Mouse (Mus musculus): Measurements from ENCODE around the gene Ghitm. TPM values are rescaled to one million over a fixed set of nuclear protein-coding genes. Genes with fewer than 3 reads are reported as not detected.

Gene Ghitm
- 213 and 220 TPM in 2 replicates for polyA plus RNA-seq (2014; fragmentation: Nextera tagmentation; extraction: Ambion mirVana)

DNA sequence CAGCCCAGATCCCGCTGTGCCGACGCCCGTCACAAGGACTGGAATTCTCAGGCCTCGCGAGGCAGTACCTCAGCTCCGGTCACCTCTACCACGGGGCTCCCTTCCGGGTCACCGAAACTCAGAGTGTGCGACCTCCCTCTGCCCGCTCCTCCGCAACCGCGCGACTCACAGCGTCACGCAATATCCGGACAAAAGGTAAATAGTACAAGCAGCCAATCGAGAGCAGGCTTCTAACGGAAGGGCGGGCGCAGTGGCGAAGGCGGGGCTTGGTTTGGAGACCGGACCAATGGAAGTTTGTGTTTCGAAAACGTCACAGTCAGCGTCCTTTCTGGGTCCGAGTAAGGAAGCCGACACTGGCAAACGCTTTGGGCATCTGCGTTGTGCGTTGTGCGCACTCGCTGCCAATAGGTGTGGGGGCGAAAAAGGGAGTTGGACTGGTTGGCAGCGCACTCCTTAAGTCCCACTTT is at the start of gene Ghitm:
Ghitm (minus strand) TSS at position 146 of the 467 bp plus-strand sequence.
- Histone ChIP-seq H3K9me3 (ENCODE audit: control insufficient read depth, low read length) (no peaks in the 10 kb centered on the region), H3K27ac (ENCODE audit: low read depth, low read length) (peak within 1 kb of the TSS; percentile 51; the same call in 1 of the 2 replicates), H3K4me3 (ENCODE audit: low read depth, low read length) (peak within 1 kb of the TSS; percentile 87), H3K4me1 (ENCODE audit: control insufficient read depth, insufficient read depth, low read length) (peaks cover 2% of the 10 kb centered on the region; the same call in 1 of the 2 replicates), H3K27me3 (ENCODE audit: control insufficient read depth, insufficient read depth, low read length) (no peaks in the 10 kb centered on the region), H3K36me3 (ENCODE audit: control insufficient read depth, insufficient read depth, low read length) (no peaks in the 10 kb centered on the region), H3K4me2 (peak within 1 kb of the TSS; percentile 65), H3K9ac (ENCODE audit: low read length) (peak within 1 kb of the TSS; percentile 89)
- ATAC-seq (ENCODE audit: low FRiP score) (peak; percentile 99), DNase-seq (ENCODE audit: low spot score, missing footprints) (peak; percentile 99)
- WGBS: under 1% methylated on average over 38 of the region's 38 CpGs

DNA sequence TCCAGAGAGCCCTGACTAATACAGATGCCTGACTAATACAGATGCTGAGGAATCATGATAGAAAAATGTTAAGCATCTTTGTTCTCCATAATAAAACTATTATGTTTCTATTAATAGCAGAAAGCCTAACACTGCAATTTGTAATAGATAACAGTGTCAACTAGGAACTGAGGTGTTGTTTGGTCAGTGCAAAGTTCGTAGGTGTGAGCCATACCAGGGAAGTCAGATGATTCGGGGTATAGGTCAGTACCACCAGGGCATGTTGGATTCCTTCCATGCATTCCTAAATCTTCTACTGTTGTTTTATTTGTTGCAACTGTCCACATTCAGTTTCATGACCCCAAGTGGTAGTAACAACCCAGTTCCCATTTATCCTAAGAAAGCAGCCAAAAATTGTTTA is 49.8 kb upstream of the Ghitm start:
- DNase-seq (ENCODE audit: low spot score, missing footprints) (no peak), ATAC-seq (ENCODE audit: low FRiP score) (no peak)
- Histone ChIP-seq H3K4me1 (ENCODE audit: control insufficient read depth, insufficient read depth, low read length) (no peaks in the 10 kb centered on the region), H3K27me3 (ENCODE audit: control insufficient read depth, insufficient read depth, low read length) (no peaks in the 10 kb centered on the region), H3K4me3 (ENCODE audit: low read depth, low read length) (no peak overlapping the region), H3K27ac (ENCODE audit: low read depth, low read length) (no peak overlapping the region), H3K9me3 (ENCODE audit: control insufficient read depth, low read length) (no peaks in the 10 kb centered on the region), H3K9ac (ENCODE audit: low read length) (no peak overlapping the region), H3K36me3 (ENCODE audit: control insufficient read depth, insufficient read depth, low read length) (no peaks in the 10 kb centered on the region), H3K4me2 (no peak overlapping the region)
- WGBS: 83% methylated on average over 2 of the region's 2 CpGs

DNA sequence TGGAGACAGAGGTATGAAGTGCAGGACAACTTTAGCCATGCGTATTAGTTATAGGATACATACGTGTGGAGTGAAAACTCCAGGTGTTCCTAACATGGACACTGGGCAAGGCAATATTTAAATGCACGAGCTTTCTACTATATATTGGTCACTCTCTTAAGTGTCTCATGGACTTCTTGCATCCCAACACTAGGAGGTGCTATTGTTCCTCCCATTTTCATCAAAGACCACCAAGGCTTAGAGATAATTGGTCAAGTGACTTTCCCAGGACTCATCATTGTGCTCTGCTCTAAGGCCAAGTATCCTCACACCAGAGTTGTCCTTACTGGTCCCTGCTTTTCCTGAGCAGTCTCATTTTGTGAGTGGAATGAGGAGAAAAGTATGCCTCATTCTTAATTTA is 39.4 kb upstream of the Ghitm start:
- no peak overlapping the region for H3K27ac ChIP-seq (ENCODE audit: low read depth, low read length)
- H3K9ac ChIP-seq (ENCODE audit: low read length): no peak overlapping the region
- ATAC-seq (ENCODE audit: low FRiP score) (no peak), DNase-seq (ENCODE audit: low spot score, missing footprints) (no peak)
- no peak overlapping the region for H3K4me3 ChIP-seq (ENCODE audit: low read depth, low read length)
- no peak overlapping the region for H3K4me2 ChIP-seq
- no peaks in the 10 kb centered on the region for H3K36me3 ChIP-seq (ENCODE audit: control insufficient read depth, insufficient read depth, low read length)
- WGBS: 76% methylated on average over 3 of the region's 3 CpGs
- no peaks in the 10 kb centered on the region for H3K4me1 ChIP-seq (ENCODE audit: control insufficient read depth, insufficient read depth, low read length)
- no peaks in the 10 kb centered on the region for H3K27me3 ChIP-seq (ENCODE audit: control insufficient read depth, insufficient read depth, low read length)
- H3K9me3 ChIP-seq (ENCODE audit: control insufficient read depth, low read length): no peaks in the 10 kb centered on the region

DNA sequence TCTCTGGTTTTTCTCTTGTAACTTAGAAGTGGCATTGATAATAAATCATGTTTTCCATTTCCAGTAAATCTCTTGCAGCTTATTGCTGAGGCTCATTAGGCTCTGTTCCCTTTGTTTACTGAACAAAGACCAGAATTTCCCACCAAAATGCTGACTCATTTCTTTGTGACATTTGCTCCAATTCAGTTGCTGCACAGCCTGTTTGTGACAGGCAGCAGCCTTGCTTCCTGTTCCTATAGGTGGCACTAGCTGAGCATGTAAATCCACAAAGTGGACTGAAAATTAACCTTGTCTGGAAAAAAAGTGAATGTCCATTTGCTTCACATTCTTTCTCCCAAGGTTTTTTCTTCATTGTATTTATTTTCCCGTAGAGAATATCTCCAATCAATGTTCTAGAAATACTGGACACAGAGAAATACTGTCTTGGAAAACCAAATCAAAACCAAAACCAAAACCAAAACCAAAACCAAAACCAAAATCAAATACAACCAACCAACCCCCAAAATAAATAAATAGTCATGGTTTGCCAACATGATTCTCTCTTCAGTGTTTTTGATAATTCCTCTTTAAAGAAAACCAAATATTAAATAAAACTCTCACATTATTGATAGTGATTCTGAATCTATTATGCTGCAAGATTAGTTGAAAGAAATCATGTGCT is 30.3 kb upstream of the Ghitm start:
- no peak overlapping the region for H3K27ac ChIP-seq (ENCODE audit: low read depth, low read length)
- H3K36me3 ChIP-seq (ENCODE audit: control insufficient read depth, insufficient read depth, low read length): no peaks in the 10 kb centered on the region
- no peaks in the 10 kb centered on the region for H3K27me3 ChIP-seq (ENCODE audit: control insufficient read depth, insufficient read depth, low read length)
- no peak overlapping the region for H3K4me2 ChIP-seq
- DNase-seq (ENCODE audit: low spot score, missing footprints): no peak
- 76% methylated on average over 1 of the region's 1 CpGs for WGBS
- no peak for ATAC-seq (ENCODE audit: low FRiP score)
- no peaks in the 10 kb centered on the region for H3K4me1 ChIP-seq (ENCODE audit: control insufficient read depth, insufficient read depth, low read length)
- H3K9me3 ChIP-seq (ENCODE audit: control insufficient read depth, low read length): no peaks in the 10 kb centered on the region
- no peak overlapping the region for H3K4me3 ChIP-seq (ENCODE audit: low read depth, low read length)
- H3K9ac ChIP-seq (ENCODE audit: low read length): no peak overlapping the region

DNA sequence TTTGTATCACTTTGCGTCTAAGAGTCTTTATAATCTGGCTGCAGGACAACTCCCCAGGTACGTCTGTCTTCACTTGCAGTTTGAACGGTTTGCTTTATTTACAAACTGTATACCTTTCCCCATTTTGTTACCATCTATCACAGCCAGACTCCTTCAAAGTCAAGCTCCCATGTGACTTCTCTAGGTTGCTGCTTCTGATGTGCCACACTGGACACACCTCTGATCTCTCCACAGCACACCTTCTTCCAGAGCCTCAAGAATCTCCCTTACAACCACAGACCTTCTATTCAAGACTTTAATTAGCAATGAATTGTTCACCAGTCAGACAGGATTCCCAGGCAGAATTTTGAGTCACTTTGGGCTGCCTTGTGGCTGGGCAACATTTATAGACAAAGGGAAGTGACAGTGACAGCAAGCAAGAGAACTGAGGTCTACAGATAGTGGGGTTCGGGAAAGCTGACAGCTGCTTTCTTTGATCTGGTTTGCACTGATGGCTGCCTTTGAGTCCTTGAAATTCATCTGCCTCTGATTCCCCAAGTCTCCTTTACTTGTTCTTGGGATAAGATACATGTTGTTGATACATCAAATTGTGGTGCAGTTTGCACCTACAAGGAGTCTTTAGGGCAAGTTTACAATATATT is 29.4 kb upstream of the Ghitm start:
- Histone ChIP-seq H3K9me3 (ENCODE audit: control insufficient read depth, low read length) (no peaks in the 10 kb centered on the region), H3K4me3 (ENCODE audit: low read depth, low read length) (no peak overlapping the region), H3K9ac (ENCODE audit: low read length) (no peak overlapping the region), H3K27ac (ENCODE audit: low read depth, low read length) (no peak overlapping the region), H3K27me3 (ENCODE audit: control insufficient read depth, insufficient read depth, low read length) (no peaks in the 10 kb centered on the region), H3K4me2 (no peak overlapping the region), H3K36me3 (ENCODE audit: control insufficient read depth, insufficient read depth, low read length) (no peaks in the 10 kb centered on the region), H3K4me1 (ENCODE audit: control insufficient read depth, insufficient read depth, low read length) (no peaks in the 10 kb centered on the region)
- DNase-seq (ENCODE audit: low spot score, missing footprints) (no peak), ATAC-seq (ENCODE audit: low FRiP score) (no peak)
- 83% methylated on average over 4 of the region's 4 CpGs for WGBS

DNA sequence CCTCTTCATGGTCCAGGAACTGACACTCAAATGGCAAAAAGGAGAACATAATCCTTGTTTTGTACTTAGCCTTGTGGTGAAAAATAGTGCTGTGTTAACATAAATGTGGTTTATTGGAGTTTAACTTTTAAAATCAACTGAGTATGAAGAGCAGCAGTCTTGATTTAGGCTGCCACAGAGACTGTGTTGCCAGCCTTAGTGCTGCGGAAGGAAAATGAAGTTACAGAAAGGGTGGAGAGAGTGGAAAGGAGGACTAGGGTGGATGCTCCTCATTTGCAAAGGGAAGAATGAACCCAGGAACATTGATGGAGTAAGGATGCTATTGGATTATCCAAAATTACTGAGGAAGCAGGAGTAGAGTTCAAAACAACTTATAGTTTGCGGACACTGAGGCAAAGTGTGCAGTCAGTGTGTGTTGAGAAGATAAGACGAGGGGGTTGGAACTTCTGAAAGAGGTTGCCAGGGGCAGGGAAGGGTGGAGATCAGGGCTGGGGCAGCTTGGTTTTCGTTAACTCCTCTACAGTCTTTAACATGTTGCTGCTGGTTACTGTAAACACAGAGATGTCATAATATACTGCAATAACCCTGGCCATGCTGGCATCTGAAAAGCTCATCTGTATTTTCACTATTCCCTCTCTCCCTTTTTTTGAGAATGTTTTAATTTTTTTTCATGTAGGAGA is 28.3 kb upstream of the Ghitm start:
- DNase-seq (ENCODE audit: low spot score, missing footprints): no peak
- no peak for ATAC-seq (ENCODE audit: low FRiP score)
- H3K27me3 ChIP-seq (ENCODE audit: control insufficient read depth, insufficient read depth, low read length): no peaks in the 10 kb centered on the region
- no peaks in the 10 kb centered on the region for H3K4me1 ChIP-seq (ENCODE audit: control insufficient read depth, insufficient read depth, low read length)
- 74% methylated on average over 4 of the region's 4 CpGs for WGBS
- H3K9ac ChIP-seq (ENCODE audit: low read length): no peak overlapping the region
- H3K9me3 ChIP-seq (ENCODE audit: control insufficient read depth, low read length): no peaks in the 10 kb centered on the region
- no peak overlapping the region for H3K4me3 ChIP-seq (ENCODE audit: low read depth, low read length)
- no peak overlapping the region for H3K27ac ChIP-seq (ENCODE audit: low read depth, low read length)
- no peak overlapping the region for H3K4me2 ChIP-seq
- H3K36me3 ChIP-seq (ENCODE audit: control insufficient read depth, insufficient read depth, low read length): no peaks in the 10 kb centered on the region

DNA sequence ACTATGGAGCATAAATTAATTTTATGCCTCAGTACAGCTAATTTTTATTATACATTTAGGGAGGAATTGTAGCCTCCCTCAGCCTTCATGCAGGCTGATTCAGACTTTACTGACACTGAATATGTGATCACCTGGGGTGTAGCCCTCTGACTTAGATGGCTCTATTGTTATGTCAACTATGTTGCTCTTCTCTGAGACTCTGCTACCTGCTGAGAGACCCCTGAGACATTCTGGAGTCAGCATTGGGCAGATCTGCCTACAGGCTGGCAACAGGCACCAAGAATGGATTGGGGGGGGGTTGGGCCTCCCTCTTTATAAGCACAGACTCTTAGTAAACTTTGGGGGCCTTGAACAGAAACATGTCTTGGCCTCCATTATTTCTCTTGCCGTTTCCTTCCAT is 19.3 kb upstream of the Ghitm start:
- Histone ChIP-seq H3K9ac (ENCODE audit: low read length) (no peak overlapping the region), H3K36me3 (ENCODE audit: control insufficient read depth, insufficient read depth, low read length) (no peaks in the 10 kb centered on the region), H3K4me2 (no peak overlapping the region), H3K27me3 (ENCODE audit: control insufficient read depth, insufficient read depth, low read length) (no peaks in the 10 kb centered on the region), H3K4me3 (ENCODE audit: low read depth, low read length) (no peak overlapping the region), H3K4me1 (ENCODE audit: control insufficient read depth, insufficient read depth, low read length) (no peaks in the 10 kb centered on the region), H3K9me3 (ENCODE audit: control insufficient read depth, low read length) (peaks cover 3% of the 10 kb centered on the region; the same call in 1 of the 2 replicates), H3K27ac (ENCODE audit: low read depth, low read length) (no peak overlapping the region)
- ATAC-seq (ENCODE audit: low FRiP score) (no peak), DNase-seq (ENCODE audit: low spot score, missing footprints) (no peak)
- WGBS: 91% methylated on average over 1 of the region's 1 CpGs

DNA sequence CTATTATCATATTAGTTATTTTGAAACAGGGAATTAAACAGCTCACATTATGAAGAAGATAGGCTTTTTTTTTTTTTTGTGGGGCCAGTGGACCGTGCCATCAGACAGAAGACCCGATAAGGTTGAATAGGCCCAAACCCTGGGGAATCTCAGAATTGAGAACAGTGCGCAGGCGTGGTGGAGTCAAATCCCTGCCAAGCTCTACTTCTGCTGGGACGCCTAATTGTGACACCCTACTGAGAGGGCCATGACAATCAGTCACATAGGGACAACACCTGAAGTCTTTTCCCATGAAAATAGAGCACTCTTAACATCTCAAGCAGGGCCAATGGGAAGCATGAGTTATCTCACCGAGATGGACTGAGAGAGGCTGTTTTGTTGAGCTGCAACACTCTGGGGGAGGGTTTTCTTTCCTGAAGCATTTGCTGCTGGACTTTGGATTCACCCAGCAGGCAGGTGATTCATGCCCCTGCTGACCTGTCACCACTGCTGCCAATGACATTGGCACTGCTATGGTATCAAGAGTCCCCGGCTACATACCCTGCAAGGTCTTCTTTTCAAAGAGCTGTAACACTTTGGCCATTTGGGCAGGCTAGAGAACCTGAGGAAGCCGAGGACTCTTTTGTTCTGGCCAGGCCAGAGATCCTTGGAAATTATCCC is 4.1 kb upstream of the Ghitm start:
- ATAC-seq (ENCODE audit: low FRiP score) (no peak), DNase-seq (ENCODE audit: low spot score, missing footprints) (no peak)
- Histone ChIP-seq H3K27me3 (ENCODE audit: control insufficient read depth, insufficient read depth, low read length) (no peaks in the 10 kb centered on the region), H3K9ac (ENCODE audit: low read length) (no peak overlapping the region), H3K9me3 (ENCODE audit: control insufficient read depth, low read length) (no peaks in the 10 kb centered on the region), H3K27ac (ENCODE audit: low read depth, low read length) (no peak overlapping the region), H3K4me3 (ENCODE audit: low read depth, low read length) (no peak overlapping the region), H3K36me3 (ENCODE audit: control insufficient read depth, insufficient read depth, low read length) (no peaks in the 10 kb centered on the region), H3K4me1 (ENCODE audit: control insufficient read depth, insufficient read depth, low read length) (peaks cover 2% of the 10 kb centered on the region; the same call in 1 of the 2 replicates), H3K4me2 (no peak overlapping the region)
- 54% methylated on average over 8 of the region's 8 CpGs for WGBS

Measured in midbrain, embryonic 11.5 days (tissue).